ENCODE assay signal across 8 mouse cellular contexts in the genomic region with DNA sequence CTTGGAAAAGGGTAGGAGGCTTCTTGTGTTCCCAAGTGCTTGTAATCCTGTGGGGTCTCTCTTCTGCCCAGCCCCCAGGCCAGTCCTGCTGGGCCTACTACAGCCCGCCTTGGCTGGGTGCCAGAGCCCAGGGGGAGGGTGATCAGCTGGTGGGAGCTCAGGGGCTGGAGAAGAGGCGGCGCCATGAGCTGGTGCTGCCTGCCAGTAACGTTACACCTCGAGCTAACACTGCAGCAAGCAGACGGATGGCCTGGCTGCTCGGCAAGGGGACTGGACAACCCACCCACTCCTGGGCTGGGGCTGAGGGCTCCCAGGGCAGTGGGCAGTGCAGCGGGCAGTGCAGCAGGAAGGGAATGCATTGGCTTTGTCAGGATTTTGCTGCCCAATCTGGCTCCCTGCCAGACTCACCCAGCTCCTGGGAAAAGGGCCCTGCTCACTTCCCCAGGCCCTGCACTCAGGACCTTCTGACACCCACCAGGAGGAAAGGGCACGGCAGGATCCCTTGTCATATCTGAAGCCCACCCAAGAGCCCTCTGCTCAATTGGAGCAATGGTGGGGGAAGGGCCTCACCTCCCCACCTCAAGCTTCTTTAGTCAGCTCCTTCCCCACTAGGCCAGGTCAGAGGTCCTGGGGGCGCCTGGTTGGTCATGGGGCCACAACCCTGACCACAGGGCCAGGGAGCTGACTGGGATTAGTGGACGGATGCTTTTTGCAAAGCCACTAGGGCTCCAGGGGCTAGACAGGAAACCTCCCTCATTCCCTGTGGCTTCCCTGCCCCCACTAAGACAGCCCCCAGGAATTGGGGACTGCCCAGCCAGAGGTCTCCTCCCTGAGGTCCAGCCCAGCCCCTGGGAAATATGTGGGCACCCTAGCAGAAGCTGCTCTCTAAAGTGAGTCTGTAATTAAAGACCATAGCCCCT. TPM values are rescaled to one million over a fixed set of nuclear protein-coding genes. Genes with fewer than 3 reads are reported as not detected.
DNase-seq lines count a peak whose midpoint lies in the region; ATAC-seq lines count a peak whose summit lies in the region.

No protein-coding gene starts in this region.

- H3K27ac ChIP-seq in embryonic facial prominence, embryonic 10.5 days (replicated peaks), result peak overlapping the region; percentile 71
- H3K27ac ChIP-seq in hindbrain, embryonic 13.5 days, result peak overlapping the region; percentile 70

- H3K9me3 ChIP-seq in embryonic facial prominence, embryonic 10.5 days, result no peaks in the 10 kb centered on the region
- H3K9me3 ChIP-seq in hindbrain, embryonic 13.5 days, result no peaks in the 10 kb centered on the region

- H3K4me1 ChIP-seq in embryonic facial prominence, embryonic 10.5 days, result peaks cover 58% of the 10 kb centered on the region
- peaks cover 39% of the 10 kb centered on the region for H3K4me1 ChIP-seq in hindbrain, embryonic 13.5 days (replicated peaks)

- 9% methylated on average over 11 of the region's 11 CpGs for WGBS in embryonic facial prominence, embryonic 10.5 days
- 10% methylated on average over 11 of the region's 11 CpGs for whole genome bisulfite sequencing in hindbrain, embryonic 13.5 days

- peak overlapping the region; percentile 60 for H3K9ac ChIP-seq in hindbrain, embryonic 13.5 days

- ATAC-seq in hindbrain, embryonic 13.5 days (ENCODE audit: low FRiP score), result peak; percentile 75

- peak overlapping the region; percentile 57 for H3K4me2 ChIP-seq in hindbrain, embryonic 13.5 days

- peak; percentile 56 to 72 for DNase-seq in layer of hippocampus, postnatal 10 days (ENCODE audit: low spot score in 2 of 2)
- DNase-seq in layer of hippocampus, postnatal 36 days, result no peak
- peak; percentile 80 for DNase-seq in embryonic facial prominence, embryonic 10.5 days (ENCODE audit: low spot score)
- peak; percentile 44 to 77 for DNase-seq in lung, postnatal 4 days
- DNase-seq in c-Kit-positive CD71-positive TER-119-positive erythroid progenitor cells, embryonic 14.5 days (ENCODE audit: low spot score), result no peak
- DNase-seq in ovary, postnatal 10 days (ENCODE audit: low spot score), result no peak
- no peak for DNase-seq in urinary bladder, adult 18-20 months (ENCODE audit: low spot score in 2 of 2)

- H3K36me3 ChIP-seq in embryonic facial prominence, embryonic 10.5 days (replicated peaks), result peaks cover 9% of the 10 kb centered on the region; the same call in 1 of the 2 replicates
- no peaks in the 10 kb centered on the region for H3K36me3 ChIP-seq in hindbrain, embryonic 13.5 days

- peaks cover 84% of the 10 kb centered on the region for H3K27me3 ChIP-seq in embryonic facial prominence, embryonic 10.5 days (replicated peaks; ENCODE audit: low read depth, poor library complexity, severe bottlenecking)
- peaks cover 48% of the 10 kb centered on the region for H3K27me3 ChIP-seq in hindbrain, embryonic 13.5 days

- H3K4me3 ChIP-seq in embryonic facial prominence, embryonic 10.5 days, result peak overlapping the region; percentile 54
- H3K4me3 ChIP-seq in hindbrain, embryonic 13.5 days, result peak overlapping the region; percentile 30

RNA-seq across cellular contexts. Expression of gene Pgf, which starts 1.4 kb away (rescaled TPM):
- 1 to 10 TPM; 5.1 to 6.0 TPM for total RNA-seq in layer of hippocampus, postnatal 10 days (2021)
- 1 to 10 TPM; 4.2 to 4.5 TPM for total RNA-seq in layer of hippocampus, postnatal 36 days (2021)
- polyA plus RNA-seq in embryonic facial prominence, embryonic 10.5 days (2016; fragmentation: Nextera tagmentation; extraction: Ambion mirVana), result 9.3 and 9.8 TPM in 2 replicates
- 7.5 and 9.4 TPM in 2 replicates for polyA plus RNA-seq in hindbrain, embryonic 13.5 days (2015; fragmentation: Nextera tagmentation; extraction: Ambion mirVana)

RNA-seq across cellular contexts. Expression of gene Rps6kl1, which starts 25.1 kb away (rescaled TPM):
- 10 to 100 TPM; 41.5 to 48.4 TPM for total RNA-seq in layer of hippocampus, postnatal 10 days (2021)
- 10 to 100 TPM; 39.9 to 40.2 TPM for total RNA-seq in layer of hippocampus, postnatal 36 days (2021)
- 2.0 and 2.2 TPM in 2 replicates for polyA plus RNA-seq in embryonic facial prominence, embryonic 10.5 days (2016; fragmentation: Nextera tagmentation; extraction: Ambion mirVana)
- 23.3 and 24.1 TPM in 2 replicates for polyA plus RNA-seq in hindbrain, embryonic 13.5 days (2015; fragmentation: Nextera tagmentation; extraction: Ambion mirVana)

RNA-seq across cellular contexts. Expression of gene Eif2b2, which starts 43.1 kb away (rescaled TPM):
- 10 to 100 TPM; 57.4 to 85.0 TPM for total RNA-seq in layer of hippocampus, postnatal 10 days (2021)
- 10 to 100 TPM; 52.4 to 57.6 TPM for total RNA-seq in layer of hippocampus, postnatal 36 days (2021)
- 119 and 122 TPM in 2 replicates for polyA plus RNA-seq in embryonic facial prominence, embryonic 10.5 days (2016; fragmentation: Nextera tagmentation; extraction: Ambion mirVana)
- polyA plus RNA-seq in hindbrain, embryonic 13.5 days (2015; fragmentation: Nextera tagmentation; extraction: Ambion mirVana), result 84.4 and 84.5 TPM in 2 replicates

Comparison
In these comparisons a context has a peak if more than half of its experiments do, and no peak if none do; other contexts are left out.
1. DNase-seq: peak in layer of hippocampus, postnatal 10 days (2 of 2), embryonic facial prominence, embryonic 10.5 days (single experiment) and lung, postnatal 4 days (2 of 2); none in layer of hippocampus, postnatal 36 days (0 of 2), c-Kit-positive CD71-positive TER-119-positive erythroid progenitor cells, embryonic 14.5 days (single experiment), ovary, postnatal 10 days (single experiment) and urinary bladder, adult 18-20 months (0 of 2).